Mouse (Mus musculus): ENCODE results near the gene Clca3a2. TPM values are rescaled to one million over a fixed set of nuclear protein-coding genes. Genes with fewer than 3 reads are reported as not detected.

Clca3a2 gene
- 21.4 and 54.2 TPM in 2 replicates for polyA plus RNA-seq (2012; rRNA removed; ENCODE audit: low replicate concordance)

GRCm38 (mm10) chr3:144819219-144819618 lies at the start of gene Clca3a2:
Gene Clca3a2 (minus strand): TSS chr3:144819494.

DNA sequence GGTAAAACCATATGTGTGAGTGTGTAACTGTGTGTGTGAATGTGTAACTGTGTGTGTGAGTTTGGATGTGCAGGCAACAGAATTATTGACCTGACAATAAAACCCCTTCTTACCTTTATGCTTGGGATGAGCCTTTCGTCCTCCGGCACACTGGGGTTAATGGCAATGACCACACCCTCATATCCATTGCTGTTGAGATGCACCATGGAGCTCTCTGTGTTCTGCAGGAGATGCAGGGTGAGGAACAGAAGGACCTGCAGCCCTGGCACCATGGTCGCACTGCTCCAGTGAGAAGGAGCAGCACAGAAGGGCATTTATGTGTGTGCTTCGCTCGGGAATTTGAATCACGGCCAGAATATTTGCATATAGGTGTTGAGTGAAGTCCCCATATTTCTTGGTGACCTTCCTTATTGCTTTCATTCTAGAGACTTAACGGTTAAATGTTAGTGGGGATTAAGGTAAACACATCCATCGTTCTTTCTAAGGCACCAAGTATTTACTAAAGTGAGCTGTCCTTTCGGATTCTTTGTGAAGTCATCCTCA lies 29.8 kb upstream of the Clca3a2 start, which contains the start of gene Clca3b:
Gene Clca3b (minus strand): TSS at position 344 of the 543 bp plus-strand sequence.

DNA sequence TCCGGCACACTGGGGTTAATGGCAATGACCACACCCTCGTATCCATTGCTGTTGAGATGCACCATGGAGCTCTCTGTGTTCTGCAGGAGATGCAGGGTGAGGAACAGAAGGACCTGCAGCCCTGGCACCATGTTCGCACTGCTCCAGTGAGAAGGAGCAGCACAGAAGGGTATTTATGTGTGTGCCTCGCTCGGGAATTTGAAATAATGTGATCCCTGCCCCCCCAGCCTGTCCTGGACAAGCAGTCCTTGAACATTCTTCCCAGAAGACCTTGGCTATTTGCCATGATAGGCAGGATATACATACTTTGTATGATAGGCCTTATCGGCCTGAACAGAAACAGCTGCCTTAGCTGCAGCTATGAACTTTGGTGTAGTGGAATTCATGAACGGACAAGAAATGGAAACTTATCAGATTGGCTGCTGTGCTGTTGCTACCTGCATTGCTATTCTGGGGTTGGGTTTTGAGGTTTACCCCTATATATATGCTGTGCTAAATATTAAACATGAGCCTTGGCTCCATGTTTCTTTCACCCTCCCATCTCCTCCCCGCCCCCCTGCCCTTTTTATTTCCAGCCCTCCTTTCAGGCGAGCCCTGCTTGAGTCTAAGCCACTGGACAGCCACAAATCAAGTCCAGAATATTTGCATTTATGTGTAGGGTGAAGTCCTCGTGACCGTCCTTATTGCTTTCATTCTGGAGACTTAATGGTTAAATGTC lies 58.5 kb downstream of the Clca3a2 start, which contains the start of gene Clca3a1:
Gene Clca3a1 (minus strand): TSS at position 386 of the 718 bp plus-strand sequence.

Other genes with a start within 250 kb of the Clca3a2 start
- 3.7 and 5.1 TPM in 2 replicates for gene Hs2st1, start 249.3 kb downstream of the Clca3a2 start, polyA plus RNA-seq (2012; rRNA removed; ENCODE audit: low replicate concordance)
- 124 and 130 TPM in 2 replicates for gene Selenof, start 249.2 kb downstream of the Clca3a2 start, polyA plus RNA-seq (2012; rRNA removed; ENCODE audit: low replicate concordance)
- 38.7 and 78.9 TPM in 2 replicates for gene Sh3glb1, start 99.2 kb downstream of the Clca3a2 start, polyA plus RNA-seq (2012; rRNA removed; ENCODE audit: low replicate concordance)
- gene Clca3a1, start 58.5 kb downstream of the Clca3a2 start, polyA plus RNA-seq (2012; rRNA removed; ENCODE audit: low replicate concordance): 4.6 and 9.5 TPM in 2 replicates
- gene Clca3b, start 29.9 kb upstream of the Clca3a2 start, polyA plus RNA-seq (2012; rRNA removed; ENCODE audit: low replicate concordance): not detected in 2 replicates
- not detected in 2 replicates for gene Clca4b, start 113.0 kb upstream of the Clca3a2 start, polyA plus RNA-seq (2012; rRNA removed; ENCODE audit: low replicate concordance)
- gene Clca4a, start 155.6 kb upstream of the Clca3a2 start, polyA plus RNA-seq (2012; rRNA removed; ENCODE audit: low replicate concordance): not detected in 2 replicates
- gene Clca1, start 213.3 kb upstream of the Clca3a2 start, polyA plus RNA-seq (2012; rRNA removed; ENCODE audit: low replicate concordance): 0.14 and 0.16 TPM in 2 replicates

Data from mammary gland, adult 2 months (tissue).